Mouse (Mus musculus): ENCODE data around the gene Rasgef1b. TPM values are rescaled to one million over a fixed set of nuclear protein-coding genes. Genes with fewer than 3 reads are reported as not detected.

The Rasgef1b gene
- polyA plus RNA-seq, 1 experiment from 2014 or later = 39.7 TPM

DNA sequence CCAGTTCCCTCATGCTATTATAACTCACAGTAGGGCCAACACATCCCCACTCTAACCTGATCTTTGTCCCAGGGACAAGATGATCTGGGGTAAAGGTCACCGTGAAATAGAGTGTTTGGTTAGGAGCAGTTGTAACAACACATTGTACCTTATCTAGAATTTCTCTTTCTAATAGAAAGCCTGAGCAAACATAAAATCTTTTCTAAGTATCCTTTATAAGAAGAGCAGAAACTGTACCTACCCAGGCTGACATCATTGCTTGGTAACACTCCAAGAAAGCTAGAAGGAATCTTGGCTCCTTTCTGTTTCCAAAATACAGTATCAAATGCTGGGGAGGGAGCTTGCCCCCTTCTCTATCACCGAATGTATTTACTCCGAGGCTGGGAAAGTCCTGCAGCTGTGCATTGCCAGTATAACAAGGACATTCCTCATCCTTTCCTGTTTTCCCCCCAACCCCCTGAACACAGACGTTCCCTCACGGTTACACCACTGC is 374.2 kb downstream of the Rasgef1b start:
- Histone ChIP-seq H3K27me3 (replicated peaks) (no peaks in the 10 kb centered on the region), H3K4me2 (replicated peaks) (no peak overlapping the region), H3K27ac (no peak overlapping the region), H3K9me3 (no peaks in the 10 kb centered on the region), H3K4me3 (no peak overlapping the region), H3K4me1 (no peaks in the 10 kb centered on the region), H3K9ac (no peak overlapping the region), H3K36me3 (no peaks in the 10 kb centered on the region)
- 76% methylated on average over 5 of the region's 5 CpGs for WGBS
- no peak for ATAC-seq (ENCODE audit: low FRiP score, low read depth)

- Histone ChIP-seq H3K36me3 (no peaks in the 10 kb centered on the region), H3K27me3 (replicated peaks) (no peaks in the 10 kb centered on the region), H3K4me3 (no peak overlapping the region), H3K9me3 (no peaks in the 10 kb centered on the region), H3K4me2 (replicated peaks) (no peak overlapping the region), H3K27ac (no peak overlapping the region), H3K9ac (no peak overlapping the region), H3K4me1 (no peaks in the 10 kb centered on the region)
- ATAC-seq (ENCODE audit: low FRiP score, low read depth) = no peak
- WGBS = 75% methylated on average over 4 of the region's 4 CpGs
Measured at GRCm38 (mm10) chr5:99350030-99350429, 378.8 kb downstream of the Rasgef1b start.

DNA sequence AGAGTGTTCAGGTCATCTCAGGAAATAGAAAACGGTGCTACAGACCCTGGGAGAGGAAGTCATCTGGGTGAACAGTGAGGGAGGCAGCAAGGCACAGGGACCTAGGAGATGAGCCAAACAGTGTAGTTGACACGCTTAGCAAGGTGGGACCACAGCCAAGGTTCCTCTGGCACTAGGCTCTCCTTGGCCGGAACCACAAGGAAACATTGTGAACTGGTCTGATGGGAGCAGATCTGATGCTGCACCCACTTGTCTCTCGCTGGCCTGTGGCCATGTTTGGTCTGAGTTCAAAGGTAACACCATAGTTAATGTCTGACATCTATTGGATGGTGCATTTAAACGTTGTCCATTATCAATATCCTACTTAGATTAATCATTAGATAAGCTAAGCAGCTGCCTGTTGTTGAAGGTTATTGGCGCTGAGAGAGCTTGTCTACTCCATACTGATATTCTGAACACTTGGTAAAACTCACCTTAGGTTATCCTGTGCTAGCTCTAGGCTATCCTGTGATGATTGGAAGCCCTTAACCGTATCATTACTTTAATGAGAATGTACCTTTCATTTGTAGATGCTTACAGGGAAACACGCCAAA is 380.5 kb downstream of the Rasgef1b start:
- Histone ChIP-seq H3K27me3 (replicated peaks) (no peaks in the 10 kb centered on the region), H3K27ac (no peak overlapping the region), H3K9me3 (no peaks in the 10 kb centered on the region), H3K4me1 (no peaks in the 10 kb centered on the region), H3K9ac (no peak overlapping the region), H3K4me3 (no peak overlapping the region), H3K4me2 (replicated peaks) (no peak overlapping the region), H3K36me3 (no peaks in the 10 kb centered on the region)
- no peak for ATAC-seq (ENCODE audit: low FRiP score, low read depth)
- 89% methylated on average over 8 of the region's 8 CpGs for WGBS

DNA sequence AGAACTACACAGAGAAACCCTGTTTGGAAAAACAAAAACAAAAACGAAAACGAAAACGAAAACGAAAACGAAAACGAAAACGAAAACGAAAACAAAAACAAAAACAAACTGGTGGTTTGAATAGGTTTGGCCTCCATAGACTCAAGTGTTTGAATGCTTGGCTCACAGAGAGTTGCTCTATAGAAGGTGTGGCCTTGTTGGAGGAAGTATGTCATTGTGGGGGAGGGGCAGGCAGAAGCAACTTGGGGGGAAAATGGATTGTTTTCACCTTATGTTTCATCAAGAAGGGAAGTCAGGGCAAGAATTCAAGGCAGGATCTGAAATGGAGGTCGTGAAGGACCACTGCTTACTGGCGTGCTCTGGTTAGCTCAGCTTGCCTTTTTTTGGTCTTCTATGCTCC is 386.3 kb downstream of the Rasgef1b start:
- Histone ChIP-seq H3K4me2 (replicated peaks) (no peak overlapping the region), H3K27ac (no peak overlapping the region), H3K27me3 (replicated peaks) (no peaks in the 10 kb centered on the region), H3K4me3 (no peak overlapping the region), H3K36me3 (no peaks in the 10 kb centered on the region), H3K9ac (no peak overlapping the region), H3K4me1 (no peaks in the 10 kb centered on the region), H3K9me3 (no peaks in the 10 kb centered on the region)
- ATAC-seq (ENCODE audit: low FRiP score, low read depth) = no peak
- 94% methylated on average over 10 of the region's 10 CpGs for WGBS

DNA sequence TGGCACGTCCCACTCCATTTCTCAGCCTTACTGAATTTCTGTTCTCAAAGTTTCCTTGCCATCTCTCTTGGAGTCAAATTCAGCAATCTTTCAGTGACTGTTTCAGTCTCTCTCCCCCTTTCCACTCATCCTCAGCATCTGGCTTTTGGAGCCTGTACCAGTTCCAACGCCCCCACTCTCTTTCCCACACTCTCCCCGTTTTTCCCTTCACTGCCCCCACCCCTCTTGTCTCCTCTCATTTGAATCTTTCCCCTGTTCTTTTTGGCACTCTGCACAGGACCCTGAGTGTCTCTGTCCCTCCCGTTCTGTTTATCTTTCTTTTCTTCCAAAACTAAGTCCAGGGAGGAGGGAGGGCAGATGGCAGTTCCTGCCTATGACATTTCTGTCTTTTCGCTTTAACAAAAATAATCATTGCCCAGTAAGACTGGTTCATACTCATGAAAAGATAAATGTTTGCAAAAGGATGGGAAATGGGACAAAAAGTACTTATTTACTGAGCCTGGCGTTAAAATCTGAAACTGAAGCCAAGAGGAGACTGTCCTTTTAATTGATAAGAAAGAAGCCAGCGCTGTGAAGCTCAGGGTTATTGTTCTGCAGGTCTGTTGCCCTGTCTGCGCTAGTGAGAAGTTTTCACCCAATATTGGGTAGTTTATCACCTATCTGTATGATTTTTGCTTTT is 388.4 kb downstream of the Rasgef1b start:
- WGBS = 85% methylated on average over 8 of the region's 8 CpGs

GRCm38 (mm10) chr5:99339790-99340189 is 389.1 kb downstream of the Rasgef1b start:
- H3K36me3 ChIP-seq = no peaks in the 10 kb centered on the region
- H3K27ac ChIP-seq = no peak overlapping the region
- no peak overlapping the region for H3K9ac ChIP-seq
- no peak for ATAC-seq (ENCODE audit: low FRiP score, low read depth)
- H3K27me3 ChIP-seq (replicated peaks) = no peaks in the 10 kb centered on the region
- no peaks in the 10 kb centered on the region for H3K9me3 ChIP-seq
- H3K4me1 ChIP-seq = no peaks in the 10 kb centered on the region
- WGBS = 76% methylated on average over 15 of the region's 15 CpGs
- no peak overlapping the region for H3K4me2 ChIP-seq (replicated peaks)
- H3K4me3 ChIP-seq = no peak overlapping the region

More for the DNA sequence above, 388.4 kb downstream of the Rasgef1b start:
- H3K4me3 ChIP-seq = no peak overlapping the region
- no peaks in the 10 kb centered on the region for H3K27me3 ChIP-seq (replicated peaks)
- no peak overlapping the region for H3K27ac ChIP-seq
- no peak for ATAC-seq (ENCODE audit: low FRiP score, low read depth)
- no peak overlapping the region for H3K4me2 ChIP-seq (replicated peaks)
- H3K36me3 ChIP-seq = no peaks in the 10 kb centered on the region
- no peak overlapping the region for H3K9ac ChIP-seq
- H3K4me1 ChIP-seq = no peaks in the 10 kb centered on the region
- no peaks in the 10 kb centered on the region for H3K9me3 ChIP-seq

GRCm38 (mm10) chr5:99338826-99339225 is 390.0 kb downstream of the Rasgef1b start:
- Histone ChIP-seq H3K36me3 (no peaks in the 10 kb centered on the region), H3K4me3 (no peak overlapping the region), H3K27me3 (replicated peaks) (no peaks in the 10 kb centered on the region), H3K9me3 (no peaks in the 10 kb centered on the region), H3K27ac (no peak overlapping the region), H3K4me1 (no peaks in the 10 kb centered on the region), H3K9ac (no peak overlapping the region), H3K4me2 (replicated peaks) (no peak overlapping the region)
- no peak for ATAC-seq (ENCODE audit: low FRiP score, low read depth)
- 95% methylated on average over 6 of the region's 6 CpGs for WGBS

GRCm38 (mm10) chr5:99336427-99336826 is 392.4 kb downstream of the Rasgef1b start:
- H3K27me3 ChIP-seq (replicated peaks) = no peaks in the 10 kb centered on the region
- WGBS = 82% methylated on average over 11 of the region's 11 CpGs
- H3K4me1 ChIP-seq = no peaks in the 10 kb centered on the region
- no peak overlapping the region for H3K4me3 ChIP-seq
- H3K27ac ChIP-seq = no peak overlapping the region
- no peak for ATAC-seq (ENCODE audit: low FRiP score, low read depth)
- no peak overlapping the region for H3K9ac ChIP-seq
- H3K4me2 ChIP-seq (replicated peaks) = no peak overlapping the region
- H3K9me3 ChIP-seq = no peaks in the 10 kb centered on the region
- H3K36me3 ChIP-seq = no peaks in the 10 kb centered on the region

GRCm38 (mm10) chr5:99334017-99334416 is 394.8 kb downstream of the Rasgef1b start:
- no peaks in the 10 kb centered on the region for H3K36me3 ChIP-seq

GRCm38 (mm10) chr5:99332021-99332420 is 396.8 kb downstream of the Rasgef1b start:
- Histone ChIP-seq H3K4me3 (no peak overlapping the region), H3K9ac (no peak overlapping the region), H3K36me3 (no peaks in the 10 kb centered on the region), H3K27me3 (replicated peaks) (no peaks in the 10 kb centered on the region), H3K9me3 (no peaks in the 10 kb centered on the region), H3K4me2 (replicated peaks) (no peak overlapping the region), H3K4me1 (no peaks in the 10 kb centered on the region), H3K27ac (no peak overlapping the region)
- WGBS = 91% methylated on average over 2 of the region's 2 CpGs
- ATAC-seq (ENCODE audit: low FRiP score, low read depth) = no peak

More at GRCm38 (mm10) chr5:99334017-99334416, 394.8 kb downstream of the Rasgef1b start:
- Histone ChIP-seq H3K27me3 (replicated peaks) (no peaks in the 10 kb centered on the region), H3K4me2 (replicated peaks) (no peak overlapping the region), H3K4me1 (no peaks in the 10 kb centered on the region), H3K4me3 (no peak overlapping the region), H3K27ac (no peak overlapping the region), H3K9ac (no peak overlapping the region), H3K9me3 (no peaks in the 10 kb centered on the region)
- 75% methylated on average over 5 of the region's 5 CpGs for WGBS
- ATAC-seq (ENCODE audit: low FRiP score, low read depth) = no peak

DNA sequence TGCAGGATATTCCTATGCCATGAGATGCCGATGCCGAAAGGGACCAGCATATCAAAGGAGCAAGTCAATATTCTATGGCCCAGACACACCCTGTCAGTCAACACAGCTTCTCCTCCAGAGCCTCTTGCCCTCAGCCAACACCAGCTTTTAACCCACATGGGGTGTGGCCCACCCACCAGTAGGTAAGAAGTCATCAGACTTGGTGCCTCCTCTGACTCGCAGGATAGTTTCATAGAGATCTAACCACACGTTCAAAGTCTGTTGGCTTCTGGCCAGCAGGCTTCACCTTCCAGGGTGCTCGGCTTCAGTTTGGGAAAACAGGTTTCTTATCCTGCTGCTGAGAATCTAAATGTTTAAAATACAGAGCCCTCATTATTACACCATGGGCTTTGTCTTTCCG is 399.8 kb downstream of the Rasgef1b start:
- no peak for ATAC-seq (ENCODE audit: low FRiP score, low read depth)
- 91% methylated on average over 6 of the region's 6 CpGs for WGBS
- Histone ChIP-seq H3K4me2 (replicated peaks) (no peak overlapping the region), H3K36me3 (no peaks in the 10 kb centered on the region), H3K9me3 (no peaks in the 10 kb centered on the region), H3K4me3 (no peak overlapping the region), H3K4me1 (no peaks in the 10 kb centered on the region), H3K9ac (no peak overlapping the region), H3K27ac (no peak overlapping the region), H3K27me3 (replicated peaks) (no peaks in the 10 kb centered on the region)

GRCm38 (mm10) chr5:99327019-99327418 is 401.8 kb downstream of the Rasgef1b start:
- Histone ChIP-seq H3K4me2 (replicated peaks) (no peak overlapping the region), H3K27me3 (replicated peaks) (no peaks in the 10 kb centered on the region), H3K4me1 (no peaks in the 10 kb centered on the region), H3K4me3 (no peak overlapping the region), H3K9ac (no peak overlapping the region), H3K36me3 (no peaks in the 10 kb centered on the region), H3K9me3 (no peaks in the 10 kb centered on the region), H3K27ac (no peak overlapping the region)
- ATAC-seq (ENCODE audit: low FRiP score, low read depth) = no peak
- 88% methylated on average over 2 of the region's 2 CpGs for WGBS

GRCm38 (mm10) chr5:99325301-99325700 is 403.6 kb downstream of the Rasgef1b start:
- no peak overlapping the region for H3K4me3 ChIP-seq
- no peaks in the 10 kb centered on the region for H3K27me3 ChIP-seq (replicated peaks)
- H3K9ac ChIP-seq = no peak overlapping the region
- H3K4me1 ChIP-seq = 0 out of 2 replicates have a peak, but pooled peaks cover 2% of the 10 kb centered on the region
- ATAC-seq (ENCODE audit: low FRiP score, low read depth) = no peak
- no peaks in the 10 kb centered on the region for H3K9me3 ChIP-seq
- H3K36me3 ChIP-seq = no peaks in the 10 kb centered on the region
- H3K4me2 ChIP-seq (replicated peaks) = no peak overlapping the region
- no peak overlapping the region for H3K27ac ChIP-seq

All from neural tube, embryonic 12.5 days (tissue).